Mouse (Mus musculus) MEL (cell line): Measurements from ENCODE around the gene 4932414N04Rik.

ENCODE experiments used
- CTCF ChIP-seq, 3 experiments: IDR thresholded peaks in 2 of 3; conservative IDR thresholded peaks in 1 of 3; 2 replicates each; pipeline ENCODE4 v1.5.1; 2011 to 2012; ENCODE audit warnings: low read length in 3 of 3, low read depth in 2 of 3, mild to moderate bottlenecking in 2 of 3, improper control_type of control experiment in 1 of 3, inconsistent platforms in 1 of 3, mixed read lengths in 1 of 3, moderate library complexity in 1 of 3; ENCODE audit not compliant: control insufficient read depth in 1 of 3, insufficient read depth in 1 of 3, poor library complexity in 1 of 3, severe bottlenecking in 1 of 3
- POLR2A ChIP-seq, 2 experiments: IDR thresholded peaks; 2 replicates each; pipeline ENCODE4 v1.6.1; 2011 to 2012; ENCODE audit warnings: low read length in 2 of 2, mild to moderate bottlenecking in 2 of 2, control low read depth in 1 of 2, improper control_type of control experiment in 1 of 2, low read depth in 1 of 2, moderate library complexity in 1 of 2; ENCODE audit not compliant: control insufficient read depth in 1 of 2, insufficient read depth in 1 of 2, poor library complexity in 1 of 2
- TCF12 ChIP-seq: IDR thresholded peaks from 2 replicates; pipeline ENCODE4 v1.6.1; 2014; ENCODE audit warnings: low read depth, mild to moderate bottlenecking, inconsistent platforms, low read length, improper control_type of control experiment, moderate library complexity

DNA sequence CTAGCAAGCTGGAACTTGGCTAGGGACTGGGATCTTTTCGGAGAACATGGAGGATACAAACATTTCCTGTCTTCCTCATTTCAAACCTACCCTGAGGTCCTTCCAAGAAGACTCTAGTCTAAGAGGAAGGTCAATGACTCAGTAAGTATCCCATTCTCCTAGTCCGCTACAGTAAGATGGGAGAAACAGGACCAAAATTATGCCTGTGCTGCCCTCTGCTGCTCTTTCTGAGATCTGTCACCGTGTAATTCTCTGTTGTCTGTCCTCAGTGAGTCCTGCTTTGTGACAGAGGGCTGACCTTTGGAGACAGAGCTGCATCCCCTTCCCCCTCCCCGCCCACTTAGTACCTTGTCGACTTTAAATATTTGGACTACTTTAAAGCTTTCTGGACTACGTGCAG lies 100.5 kb downstream of the 4932414N04Rik start:
- TF ChIP-seq TCF12: no peak
- TF ChIP-seq POLR2A (IDR thresholded peaks at IDR 0.05; ENCODE audit: control insufficient read depth in 1 of 2, insufficient read depth in 1 of 2, low read depth in 1 of 2, low read length in 2 of 2, poor library complexity in 1 of 2): no peak
- no peak for TF ChIP-seq CTCF (IDR thresholded peaks at IDR 0.05 in 2 of 3, conservative IDR thresholded peaks at IDR 0.05 in 1 of 3; ENCODE audit: control insufficient read depth in 1 of 3, insufficient read depth in 1 of 3, low read depth in 2 of 3, low read length in 3 of 3, poor library complexity in 1 of 3, severe bottlenecking in 1 of 3)
